Mouse (Mus musculus): Measurements from ENCODE around the gene Prr14l.
"Not testable (repeated sequence)": the region's sequence is repeated elsewhere in the genome, so short reads cannot be mapped to it uniquely, and the experiment has no call there.

The Prr14l gene

DNA sequence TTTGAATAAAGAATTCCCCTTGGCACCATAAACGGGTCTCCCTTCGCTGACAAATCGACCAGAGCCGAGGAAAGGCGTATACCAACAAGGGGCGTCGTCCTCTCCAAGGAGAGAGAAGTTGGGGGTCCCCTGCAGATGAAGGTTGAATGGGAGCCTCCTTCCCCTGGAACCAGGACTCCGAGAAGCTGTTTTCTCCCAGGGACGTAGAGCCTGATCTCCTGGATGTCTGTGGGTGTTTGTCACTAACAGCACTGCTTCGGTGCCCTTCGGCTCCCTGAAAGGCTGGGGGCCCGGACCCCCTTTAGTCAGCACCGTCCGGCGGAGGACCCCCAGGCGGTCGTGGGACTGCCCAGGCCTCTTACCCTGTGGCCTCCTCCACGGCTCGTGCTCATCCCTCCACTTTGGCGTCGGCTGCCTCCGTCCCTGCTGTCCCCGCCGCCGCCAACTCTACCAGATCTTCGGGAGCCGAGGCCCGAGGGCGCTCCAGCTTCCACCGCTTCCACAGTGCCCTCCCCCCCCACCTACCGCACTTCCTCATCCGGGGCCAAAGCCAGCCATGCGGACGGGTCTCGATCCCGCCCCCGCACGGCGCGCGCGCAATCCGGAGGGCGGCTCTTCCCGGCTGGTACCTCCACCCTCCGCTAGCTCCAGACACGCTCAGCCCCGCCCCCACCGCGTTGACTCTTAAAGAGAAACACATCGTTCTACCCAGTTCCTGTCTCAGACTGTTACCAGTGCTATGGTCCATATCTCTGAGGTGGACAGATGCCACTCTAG lies at the start of gene Prr14l:
TSS of gene Prr14l (minus strand) at position 526 of the 777 bp plus-strand sequence.
- DNase-seq (ENCODE audit: low spot score in 2 of 2), result peak; percentile 97 to 99

- DNase-seq (ENCODE audit: low spot score in 2 of 2), result no peak
Observed at GRCm38 (mm10) chr5:32886739-32887138, 32.7 kb upstream of the Prr14l start.

- no peak for DNase-seq (ENCODE audit: low spot score in 2 of 2)
Observed at GRCm38 (mm10) chr5:32872346-32872745, 18.3 kb upstream of the Prr14l start.

DNA sequence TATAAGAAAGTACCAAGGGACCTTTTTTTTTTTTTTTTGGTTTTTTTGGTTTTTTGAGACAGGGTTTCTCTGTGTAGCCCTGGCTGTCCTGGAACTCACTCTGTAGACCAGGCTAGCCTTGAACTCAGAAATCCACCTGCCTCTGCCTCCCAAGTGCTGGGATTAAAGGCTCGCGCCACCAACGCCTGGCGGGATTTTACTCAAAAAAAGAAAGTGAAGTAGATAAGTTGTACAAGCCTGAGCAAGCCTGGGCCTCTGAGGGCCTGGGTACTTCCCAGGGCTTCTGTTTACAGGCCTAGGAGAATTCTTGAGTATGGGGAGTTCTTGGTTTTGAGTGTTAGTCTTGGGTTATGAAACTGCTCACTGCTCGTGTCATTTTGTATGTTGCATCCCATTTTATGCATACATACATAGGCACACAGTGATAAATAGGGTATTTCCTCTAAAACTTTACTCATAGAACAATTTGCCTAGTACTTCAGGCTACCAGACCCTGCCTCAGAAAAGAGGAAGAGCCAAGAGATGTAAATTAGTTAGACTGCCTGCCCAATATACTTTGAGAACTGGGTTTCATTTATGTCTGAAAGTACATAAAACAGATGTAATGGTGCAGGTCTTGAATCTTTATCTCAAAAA lies 15.5 kb upstream of the Prr14l start:
- DNase-seq (ENCODE audit: low spot score in 2 of 2), result no peak

DNA sequence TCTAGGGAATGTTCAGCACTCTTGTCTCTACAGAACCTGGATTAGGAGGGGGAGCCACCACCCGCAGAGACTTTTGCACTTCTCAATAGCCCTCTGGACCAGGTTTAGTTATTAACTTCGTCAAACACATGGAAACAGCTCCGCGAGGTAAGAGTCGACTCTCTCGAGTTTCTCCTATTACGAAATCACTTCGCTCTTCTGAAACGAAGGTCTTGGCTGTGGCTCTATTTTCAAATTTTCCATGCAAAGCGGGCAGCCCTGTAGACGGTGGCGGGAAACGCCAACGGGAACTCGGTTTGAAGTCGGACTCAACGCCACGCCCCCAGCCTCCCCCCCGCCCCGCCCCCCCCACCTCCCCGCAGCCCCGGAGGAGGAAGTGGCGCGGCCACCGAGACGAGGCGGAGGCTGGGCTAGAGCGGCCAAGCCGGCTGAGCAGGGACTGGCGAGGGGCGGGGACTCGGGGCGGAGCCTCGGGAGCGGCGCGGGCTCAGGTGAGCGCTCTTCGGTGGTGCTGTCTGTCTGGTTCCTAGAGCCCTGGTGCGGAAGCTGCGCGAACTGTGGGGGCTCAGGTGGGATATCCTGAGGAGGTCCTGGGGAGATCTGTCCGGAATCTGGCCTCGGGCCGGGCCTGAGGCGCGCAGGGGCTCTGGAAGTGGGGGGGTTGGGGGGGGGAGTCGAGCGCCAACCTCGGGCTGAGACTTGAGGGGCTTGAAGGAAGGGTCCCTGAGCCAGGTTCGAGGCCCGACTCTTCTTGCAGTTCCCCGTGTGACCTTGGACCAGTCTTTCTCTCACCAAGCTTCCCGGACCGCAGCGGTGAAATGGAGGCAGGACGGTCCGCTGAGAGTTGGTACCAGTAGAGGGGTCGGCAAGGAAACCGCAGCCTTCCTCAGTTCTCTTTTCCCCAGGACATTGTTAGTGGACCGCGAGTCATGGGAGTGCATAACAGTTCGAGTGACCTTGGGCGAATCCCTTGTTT lies 9.5 kb upstream of the Prr14l start, which contains the start of gene Depdc5:
TSS of gene Depdc5 (plus strand) at position 449 of the 976 bp plus-strand sequence.
- peak; percentile 90 to 92 for DNase-seq (ENCODE audit: low spot score in 2 of 2)

DNA sequence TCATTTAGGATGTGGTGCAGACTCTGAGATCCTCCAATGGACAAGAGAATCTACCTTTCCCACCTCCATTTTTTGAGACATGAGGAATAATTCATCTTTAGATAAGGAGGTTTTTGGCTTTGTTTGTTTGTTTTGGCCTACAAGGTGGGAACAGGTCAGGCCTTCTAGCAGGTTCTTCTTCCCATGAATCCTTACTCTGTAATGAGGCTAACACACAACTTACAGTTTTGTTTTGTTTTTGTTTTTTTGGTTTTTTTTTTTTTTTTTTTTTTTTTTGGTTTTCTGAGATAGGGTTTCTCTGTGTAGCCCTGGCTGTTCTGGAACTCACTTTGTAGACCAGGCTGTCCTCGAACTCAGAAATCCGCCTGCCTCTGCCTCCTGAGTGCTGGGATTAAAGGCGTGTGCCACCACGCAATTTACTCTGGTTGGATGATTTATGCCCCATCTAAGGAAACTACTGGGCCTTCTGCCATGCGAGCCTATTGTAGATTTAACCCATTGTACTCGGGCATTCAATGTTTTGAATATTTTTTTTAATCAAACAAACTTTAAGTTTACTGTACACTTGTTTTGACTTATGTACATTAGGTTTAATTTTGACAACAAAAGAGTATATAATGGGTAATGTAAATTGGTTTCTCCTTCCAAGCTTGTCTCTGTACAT lies 8.5 kb upstream of the Prr14l start:
- DNase-seq (ENCODE audit: low spot score in 2 of 2), result no peak

DNA sequence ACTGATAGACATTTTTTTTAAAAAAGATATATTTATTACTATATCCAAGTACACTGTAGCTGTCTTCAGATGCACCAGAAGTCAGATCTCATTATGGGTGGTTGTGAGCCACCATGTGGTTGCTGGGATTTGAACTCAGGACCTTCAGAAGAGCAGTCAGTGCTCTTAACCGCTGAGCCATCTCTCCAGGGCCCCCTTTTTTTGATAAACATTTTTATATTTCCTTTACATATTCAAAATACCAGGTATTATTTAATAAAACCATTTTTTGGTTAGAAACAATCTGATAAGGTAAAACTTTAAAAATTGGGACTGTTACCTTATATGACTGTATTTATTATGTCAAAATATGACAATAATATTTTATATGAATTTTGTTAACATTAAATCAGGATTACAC lies 7.0 kb upstream of the Prr14l start:
- DNase-seq (ENCODE audit: low spot score in 2 of 2), result no peak

- DNase-seq (ENCODE audit: low spot score in 2 of 2), result peak; percentile 12 to 15
Observed at GRCm38 (mm10) chr5:32857781-32858220, 3.7 kb upstream of the Prr14l start.

- not testable (repeated sequence) for DNase-seq (ENCODE audit: low spot score in 2 of 2)
Observed at GRCm38 (mm10) chr5:32855274-32855673, 1.2 kb upstream of the Prr14l start.

DNA sequence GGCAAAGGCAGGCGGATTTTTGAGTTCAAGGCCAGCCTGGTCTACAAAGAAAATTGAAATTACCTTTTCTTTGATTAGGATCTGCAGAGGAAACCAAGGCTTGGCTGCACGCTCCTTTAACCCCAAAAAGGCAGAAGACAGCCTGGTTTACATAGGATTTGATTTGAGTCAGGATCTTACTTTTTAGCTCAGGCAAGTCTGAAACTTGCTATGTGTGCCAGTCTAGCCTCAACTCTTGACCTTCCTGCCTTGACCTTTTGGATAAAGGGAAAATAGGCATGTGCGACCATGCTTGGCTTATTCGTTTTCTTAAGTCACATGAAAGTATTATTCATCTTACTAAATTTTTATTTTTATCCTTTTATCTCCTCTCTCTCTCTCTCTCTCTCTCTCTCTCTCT lies 762 bp upstream of the Prr14l start:
- no peak for DNase-seq (ENCODE audit: low spot score in 2 of 2)

DNA sequence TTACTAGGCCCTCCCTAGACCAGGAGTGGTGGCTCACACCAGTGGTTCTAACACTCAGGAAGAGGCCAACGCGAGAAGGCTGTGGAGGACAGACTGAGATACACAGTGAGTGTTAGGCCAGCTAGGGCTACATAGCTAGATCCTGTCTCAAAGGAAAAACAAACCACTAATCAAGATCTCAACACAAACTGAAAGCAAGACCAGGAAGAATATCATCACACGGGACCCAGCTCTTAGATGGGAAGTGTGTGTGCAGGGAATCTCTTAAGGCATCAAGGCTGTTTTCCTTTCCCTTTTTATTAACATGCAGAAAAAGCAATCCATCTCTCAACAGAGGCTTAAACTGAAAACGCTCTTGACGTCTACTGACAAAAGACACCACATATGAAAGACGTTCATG lies 2.0 kb downstream of the Prr14l start:
- no peak for DNase-seq (ENCODE audit: low spot score in 2 of 2)

- DNase-seq (ENCODE audit: low spot score in 2 of 2), result not testable (repeated sequence)
Observed at GRCm38 (mm10) chr5:32849580-32849979, 4.5 kb downstream of the Prr14l start.

- DNase-seq (ENCODE audit: low spot score in 2 of 2), result no peak
Observed at GRCm38 (mm10) chr5:32849178-32849577, 4.9 kb downstream of the Prr14l start.

GRCm38 (mm10) chr5:32840029-32840428 lies 14.0 kb downstream of the Prr14l start:
- no peak for DNase-seq (ENCODE audit: low spot score in 2 of 2)

DNA sequence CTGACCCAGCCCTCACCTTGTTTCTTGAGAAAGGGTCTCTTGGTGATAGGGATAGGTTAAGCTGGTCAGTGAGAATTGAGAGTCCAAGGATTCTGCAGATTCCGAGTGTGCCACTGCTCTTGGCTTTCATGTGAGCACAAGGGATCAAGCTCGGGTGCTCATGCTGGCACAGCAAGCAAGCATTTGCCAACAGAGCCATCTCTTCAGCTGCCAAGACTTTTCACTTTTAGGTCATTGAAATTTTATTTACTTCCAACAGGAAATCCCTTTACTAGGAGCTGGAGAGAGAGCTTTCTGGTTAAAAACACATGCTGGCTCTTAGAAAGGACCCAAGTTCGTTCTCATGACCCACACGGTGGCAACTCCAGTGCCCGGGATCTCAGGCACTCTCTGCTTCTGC lies 17.1 kb downstream of the Prr14l start:
- DNase-seq (ENCODE audit: low spot score in 2 of 2), result no peak

- no peak for DNase-seq (ENCODE audit: low spot score in 2 of 2)
Observed at GRCm38 (mm10) chr5:32834497-32834896, 19.6 kb downstream of the Prr14l start.

GRCm38 (mm10) chr5:32830054-32830453 lies 24.0 kb downstream of the Prr14l start:
- no peak for DNase-seq (ENCODE audit: low spot score in 2 of 2)

GRCm38 (mm10) chr5:32828766-32829165 lies 25.3 kb downstream of the Prr14l start:
- DNase-seq (ENCODE audit: low spot score in 2 of 2), result not testable (repeated sequence)

- no peak for DNase-seq (ENCODE audit: low spot score in 2 of 2)
Observed at GRCm38 (mm10) chr5:32827009-32827408, 27.0 kb downstream of the Prr14l start, which contains the start of gene Gm20671. Gm20671 (minus strand) TSS chr5:32827109.

- DNase-seq (ENCODE audit: low spot score in 2 of 2), result no peak
Observed at GRCm38 (mm10) chr5:32820471-32820870, 33.6 kb downstream of the Prr14l start.

- DNase-seq (ENCODE audit: low spot score in 2 of 2), result no peak
Observed at GRCm38 (mm10) chr5:32815396-32815795, 38.7 kb downstream of the Prr14l start.

Data from urinary bladder, adult 18-20 months (tissue).